Mouse (Mus musculus) WW6 (cell line): ENCODE data around the gene Rap1gap.

Source experiments
- DNase-seq: peaks from one replicate; pipeline ENCODE4 v3.0.0-alpha.2; 2013; ENCODE audit warnings: low read depth, low spot score

The Rap1gap gene

GRCm38 (mm10) chr4:137774013-137774412 lies 109.5 kb downstream of the Rap1gap start:
- no peak for DNase-seq

DNA sequence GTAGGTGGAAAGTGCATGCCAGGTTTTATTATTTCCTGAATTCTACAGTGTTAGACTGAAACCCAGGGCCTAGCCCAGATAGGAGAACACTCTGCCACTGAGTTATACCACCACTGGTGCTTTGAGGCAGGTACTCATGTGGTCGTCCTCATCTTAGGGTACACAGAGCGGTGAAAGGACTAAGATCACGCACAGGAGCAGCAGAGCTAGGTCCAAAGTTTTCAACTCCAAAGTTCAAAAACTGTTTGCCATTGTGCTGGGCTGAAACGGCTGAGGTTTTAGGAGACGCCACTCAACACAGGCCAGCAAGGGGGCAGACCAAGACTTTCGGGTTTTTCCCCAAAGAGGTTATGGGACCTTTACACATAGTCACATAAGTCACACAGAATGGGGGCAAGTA lies 110.0 kb downstream of the Rap1gap start:
- no peak for DNase-seq

DNA sequence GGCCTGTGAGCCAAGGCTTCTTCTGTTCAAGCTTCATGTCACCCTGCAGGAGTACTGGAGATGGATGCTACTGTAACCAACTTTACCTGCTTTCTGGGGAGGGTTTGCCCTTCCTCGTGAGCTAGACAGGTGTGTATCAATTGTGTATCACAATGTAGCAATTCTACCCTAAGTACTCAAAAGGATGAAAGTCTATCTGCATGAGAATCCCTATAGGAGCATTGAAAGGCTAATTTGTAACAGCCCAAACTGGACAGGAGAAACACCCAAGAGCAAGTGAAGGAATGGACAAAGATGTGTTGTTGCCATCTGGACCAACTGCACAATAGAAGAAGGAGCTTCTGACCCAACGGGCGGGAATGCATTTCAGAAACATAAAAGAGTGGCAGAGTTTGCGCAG lies 113.3 kb downstream of the Rap1gap start:
- no peak for DNase-seq

DNA sequence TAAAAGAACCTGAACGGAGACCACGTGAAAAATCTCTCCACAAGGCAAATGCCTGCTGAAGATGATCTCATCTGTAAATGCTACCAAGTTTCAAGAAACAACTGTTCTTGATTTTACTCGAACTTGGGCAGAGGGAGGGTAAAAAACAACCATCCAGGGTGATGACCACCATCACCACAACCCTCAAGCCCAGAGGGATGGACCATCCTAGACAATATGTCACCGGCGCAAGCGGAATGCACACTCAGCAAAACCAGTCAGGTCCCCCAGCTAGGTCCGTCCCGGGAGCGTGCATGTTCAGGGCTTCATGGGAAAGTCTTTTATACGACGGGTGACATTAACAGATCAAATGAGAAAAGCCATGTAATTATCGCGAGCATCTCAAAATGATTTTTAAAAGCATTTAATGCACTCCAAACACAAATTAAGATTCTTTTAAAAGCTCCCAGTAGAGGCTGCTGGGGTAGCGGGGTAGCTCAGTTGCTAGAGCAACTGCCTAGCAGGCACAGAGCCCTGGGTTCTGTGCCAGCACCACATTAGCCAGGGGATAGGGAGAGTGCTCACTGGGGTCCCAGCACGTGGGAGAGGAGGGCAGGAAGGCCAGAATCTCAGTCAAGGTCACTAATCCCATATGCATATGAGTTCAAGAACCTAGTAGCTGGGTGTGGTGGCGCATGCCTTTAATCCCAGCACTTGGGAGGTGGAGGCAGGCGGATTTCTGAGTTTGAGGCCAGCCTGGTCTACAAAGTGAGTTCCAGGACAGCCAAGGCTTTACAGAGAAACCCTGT lies 114.1 kb downstream of the Rap1gap start:
- DNase-seq: no peak
